In genomic region chr11:117035661-117036336, GRCm38 (mm10) we compare ENCODE assay signal across 22 mouse cellular contexts.
DNase-seq lines count a peak whose midpoint lies in the region; ATAC-seq and TF ChIP-seq lines count a peak whose summit lies in the region.
"Had no signal": no experiment of that assay in that cellular context is flagged by ENCODE, and none has a peak within 500 bp of the region (broad histone marks: within the 10 kb centered on the region; RNA-seq: fewer than 3 reads in every experiment).

No protein-coding gene starts in this region.

- no peaks in the 10 kb centered on the region for H3K27me3 ChIP-seq in intestine, postnatal 0 days (replicated peaks; ENCODE audit: control insufficient read depth, insufficient read depth, low read length)
- no peaks in the 10 kb centered on the region for H3K27me3 ChIP-seq in intestine, embryonic 15.5 days (replicated peaks)
- H3K27me3 ChIP-seq in neural tube, embryonic 12.5 days (replicated peaks), result no peaks in the 10 kb centered on the region
- peaks cover 18% of the 10 kb centered on the region for H3K27me3 ChIP-seq in limb, embryonic 10.5 days (ENCODE audit: low read depth, poor library complexity, severe bottlenecking)
- no peaks in the 10 kb centered on the region for H3K27me3 ChIP-seq in neural tube, embryonic 15.5 days (replicated peaks)
- peaks cover 55% of the 10 kb centered on the region for H3K27me3 ChIP-seq in liver, embryonic 12.5 days (replicated peaks)
- H3K27me3 ChIP-seq: embryonic facial prominence, embryonic 15.5 days had no signal

- no peaks in the 10 kb centered on the region for H3K9me3 ChIP-seq in intestine, postnatal 0 days (ENCODE audit: control insufficient read depth)
- no peaks in the 10 kb centered on the region for H3K9me3 ChIP-seq in intestine, embryonic 15.5 days
- H3K9me3 ChIP-seq in neural tube, embryonic 12.5 days, result no peaks in the 10 kb centered on the region
- H3K9me3 ChIP-seq in limb, embryonic 10.5 days (replicated peaks), result no peaks in the 10 kb centered on the region
- no peaks in the 10 kb centered on the region for H3K9me3 ChIP-seq in neural tube, embryonic 15.5 days (replicated peaks)
- 0 out of 2 replicates have a peak, but pooled peaks cover 5% of the 10 kb centered on the region for H3K9me3 ChIP-seq in liver, embryonic 12.5 days (replicated peaks)
- H3K9me3 ChIP-seq: embryonic facial prominence, embryonic 15.5 days; forebrain, embryonic 10.5 days; heart, embryonic 10.5 days had no signal

- WGBS in intestine, postnatal 0 days, result 50% methylated on average over 11 of the region's 11 CpGs
- 39% methylated on average over 11 of the region's 11 CpGs for WGBS in intestine, embryonic 15.5 days
- WGBS in neural tube, embryonic 12.5 days, result 8% methylated on average over 11 of the region's 11 CpGs
- 25% methylated on average over 11 of the region's 11 CpGs for WGBS in limb, embryonic 10.5 days
- WGBS in neural tube, embryonic 15.5 days, result 13% methylated on average over 11 of the region's 11 CpGs
- WGBS in liver, embryonic 12.5 days (ENCODE audit: insufficient replicate concordance), result 51% methylated on average over 11 of the region's 11 CpGs

- H3K36me3 ChIP-seq in intestine, postnatal 0 days (ENCODE audit: control insufficient read depth, insufficient read depth), result no peaks in the 10 kb centered on the region
- no peaks in the 10 kb centered on the region for H3K36me3 ChIP-seq in intestine, embryonic 15.5 days
- H3K36me3 ChIP-seq in neural tube, embryonic 12.5 days, result no peaks in the 10 kb centered on the region
- H3K36me3 ChIP-seq in limb, embryonic 10.5 days, result no peaks in the 10 kb centered on the region
- H3K36me3 ChIP-seq in neural tube, embryonic 15.5 days, result no peaks in the 10 kb centered on the region
- no peaks in the 10 kb centered on the region for H3K36me3 ChIP-seq in liver, embryonic 12.5 days
- H3K36me3 ChIP-seq: embryonic facial prominence, embryonic 15.5 days; forebrain, embryonic 10.5 days; heart, embryonic 10.5 days had no signal

- H3K4me1 ChIP-seq in intestine, postnatal 0 days (replicated peaks; ENCODE audit: control insufficient read depth, insufficient read depth, low read length), result 0 out of 2 replicates have a peak, but pooled peaks cover 3% of the 10 kb centered on the region
- H3K4me1 ChIP-seq in intestine, embryonic 15.5 days (replicated peaks), result peaks cover 12% of the 10 kb centered on the region
- peaks cover 42% of the 10 kb centered on the region for H3K4me1 ChIP-seq in neural tube, embryonic 12.5 days
- peaks cover 53% of the 10 kb centered on the region for H3K4me1 ChIP-seq in limb, embryonic 10.5 days
- peaks cover 45% of the 10 kb centered on the region for H3K4me1 ChIP-seq in neural tube, embryonic 15.5 days
- peaks cover 20% of the 10 kb centered on the region for H3K4me1 ChIP-seq in liver, embryonic 12.5 days

- TF ChIP-seq CTCF in intestine, postnatal 0 days (IDR thresholded peaks at IDR 0.05; ENCODE audit: low read depth), result peak; percentile 17; the same call in 1 of the 2 replicates

- no peak overlapping the region for H3K27ac ChIP-seq in intestine, postnatal 0 days (ENCODE audit: low read depth, low read length)
- H3K27ac ChIP-seq in intestine, embryonic 15.5 days, result no peak overlapping the region
- H3K27ac ChIP-seq in neural tube, embryonic 12.5 days, result 0 out of 2 replicates have a peak overlapping the region, but pooled peaks have one; percentile 17
- H3K27ac ChIP-seq in limb, embryonic 10.5 days, result peak overlapping the region; percentile 54; the same call in 1 of the 2 replicates
- peak overlapping the region; percentile 42 for H3K27ac ChIP-seq in neural tube, embryonic 15.5 days (replicated peaks)
- no peak overlapping the region for H3K27ac ChIP-seq in liver, embryonic 12.5 days
- H3K27ac ChIP-seq: embryonic facial prominence, embryonic 15.5 days; forebrain, embryonic 10.5 days; heart, embryonic 10.5 days had no signal

- H3K4me3 ChIP-seq in intestine, postnatal 0 days (ENCODE audit: low read depth, low read length), result no peak overlapping the region
- no peak overlapping the region for H3K4me3 ChIP-seq in intestine, embryonic 15.5 days (replicated peaks)
- H3K4me3 ChIP-seq in neural tube, embryonic 12.5 days, result no peak overlapping the region
- no peak overlapping the region for H3K4me3 ChIP-seq in limb, embryonic 10.5 days
- no peak overlapping the region for H3K4me3 ChIP-seq in neural tube, embryonic 15.5 days (replicated peaks)
- H3K4me3 ChIP-seq in liver, embryonic 12.5 days, result no peak overlapping the region
- H3K4me3 ChIP-seq: embryonic facial prominence, embryonic 15.5 days; forebrain, embryonic 10.5 days; heart, embryonic 10.5 days; megakaryocyte, embryonic 14.5 days had no signal

- no peak for ATAC-seq in intestine, postnatal 0 days
- no peak for ATAC-seq in intestine, embryonic 15.5 days
- peak; percentile 50; the same call in 1 of the 2 replicates for ATAC-seq in neural tube, embryonic 12.5 days (ENCODE audit: low FRiP score, low read depth)
- ATAC-seq in neural tube, embryonic 15.5 days (ENCODE audit: low FRiP score), result peak; percentile 56; the same call in 1 of the 2 replicates
- no peak for ATAC-seq in liver, embryonic 12.5 days
- ATAC-seq: activated CD4-positive, CD25-positive, alpha-beta regulatory T cell, adult 4 months had no signal

- no peak overlapping the region for H3K9ac ChIP-seq in intestine, postnatal 0 days (ENCODE audit: low read depth, low read length)
- H3K9ac ChIP-seq in intestine, embryonic 15.5 days, result no peak overlapping the region
- no peak overlapping the region for H3K9ac ChIP-seq in neural tube, embryonic 12.5 days
- no peak overlapping the region for H3K9ac ChIP-seq in neural tube, embryonic 15.5 days (replicated peaks)
- H3K9ac ChIP-seq in liver, embryonic 12.5 days, result no peak overlapping the region
- H3K9ac ChIP-seq: embryonic facial prominence, embryonic 15.5 days had no signal

- DNase-seq in neural tube, embryonic 10.5 days (ENCODE audit: extremely low spot score, low spot score), result no peak
- no peak for DNase-seq in limb, embryonic 10.5 days (ENCODE audit: low spot score)
- no peak for DNase-seq in frontal cortex, adult 2 months (ENCODE audit: extremely low spot score in 1 of 2, low spot score in 1 of 2)
- DNase-seq: adrenal gland, postnatal 25 days; cerebellum, adult 9-10 months; embryo, embryonic 11 days; gastrocnemius, postnatal 36 days; kidney, adult 18-20 months; left cerebral cortex, postnatal 4 days; lung, postnatal 10 days; right cerebral cortex, postnatal 4 days; thymus, postnatal 25 days had no signal

- H3K4me2 ChIP-seq in intestine, postnatal 0 days (replicated peaks; ENCODE audit: low read depth), result no peak overlapping the region
- no peak overlapping the region for H3K4me2 ChIP-seq in intestine, embryonic 15.5 days (replicated peaks)
- no peak overlapping the region; the same call in 1 of the 2 replicates for H3K4me2 ChIP-seq in neural tube, embryonic 12.5 days (replicated peaks)
- no peak overlapping the region for H3K4me2 ChIP-seq in neural tube, embryonic 15.5 days
- no peak overlapping the region for H3K4me2 ChIP-seq in liver, embryonic 12.5 days
- H3K4me2 ChIP-seq: embryonic facial prominence, embryonic 15.5 days had no signal

Comparison
In these comparisons a context has a peak if more than half of its experiments do, and no peak if none do; other contexts are left out.
1. ATAC-seq: peak in neural tube, embryonic 12.5 days (single experiment) and neural tube, embryonic 15.5 days (single experiment); none in intestine, postnatal 0 days (single experiment), intestine, embryonic 15.5 days (single experiment) and liver, embryonic 12.5 days (single experiment).
2. H3K27ac ChIP-seq: peak in neural tube, embryonic 12.5 days (single experiment), limb, embryonic 10.5 days (single experiment) and neural tube, embryonic 15.5 days (single experiment); none in intestine, postnatal 0 days (single experiment), intestine, embryonic 15.5 days (single experiment) and liver, embryonic 12.5 days (single experiment).